Mouse (Mus musculus): ENCODE data around the gene Sbk2.

- TF ChIP-seq CTCF (IDR thresholded peaks at IDR 0.05; ENCODE audit: low read depth, low read length) (no peak), POLR2A (IDR thresholded peaks at IDR 0.05; ENCODE audit: borderline replicate concordance, low read depth, low read length) (no peak)
Observed at GRCm38 (mm10) chr7:4953815-4954445, 10.3 kb downstream of the Sbk2 start.

Data from bone marrow macrophage, adult 2 months (primary cell).